Mouse (Mus musculus) erythroblast, embryonic 14.5 days (primary cell): ENCODE results near the gene Ankrd33.

Experiments
- GATA1 ChIP-seq: IDR thresholded peaks from 2 replicates; pipeline ENCODE4 v1.6.1; 2012; ENCODE audit warnings: low read length, inconsistent platforms, mixed read lengths
- TAL1 ChIP-seq: IDR thresholded peaks from 3 replicates; pipeline ENCODE4 v1.6.1; 2012; ENCODE audit warnings: low read length, inconsistent platforms, mixed read lengths

GRCm38 (mm10) chr15:101147115-101147909 is 31.8 kb downstream of the Ankrd33 start:
- TF ChIP-seq GATA1 = no peak
- no peak for TF ChIP-seq TAL1
